Mouse (Mus musculus): Measurements from ENCODE around the gene Tmem163. TPM values are rescaled to one million over a fixed set of nuclear protein-coding genes. Genes with fewer than 3 reads are reported as not detected.

The Tmem163 gene
- polyA plus RNA-seq, 1 experiment: 0.22 TPM

DNA sequence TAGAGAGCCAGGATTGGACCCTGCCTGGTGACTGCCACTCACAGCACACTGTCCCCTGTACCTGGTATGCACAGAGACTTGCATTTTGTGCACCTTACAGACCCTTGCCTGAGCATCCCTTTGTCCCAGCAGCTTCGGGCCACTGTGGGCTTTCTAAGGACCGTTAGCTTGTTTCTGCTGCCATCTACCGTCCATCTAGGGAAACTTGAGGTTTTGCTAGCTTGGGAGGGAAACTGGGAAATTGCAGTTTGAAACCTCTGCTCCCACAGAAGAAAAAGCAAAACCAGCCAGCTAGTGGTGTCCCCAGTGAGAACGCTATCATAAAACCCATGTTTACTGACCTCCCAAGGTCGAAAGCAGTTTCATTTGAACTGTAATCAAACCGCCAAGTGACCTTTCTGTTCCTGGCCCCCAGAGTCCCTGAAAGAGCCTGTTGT lies 220.3 kb downstream of the Tmem163 start:
- H3K27ac ChIP-seq (ENCODE audit: control insufficient read depth, insufficient read depth, low read depth, low read length): peak overlapping the region; percentile 50; the same call in 1 of the 2 replicates
- H3K36me3 ChIP-seq (ENCODE audit: control insufficient read depth, insufficient read depth, low read length): peaks cover 2% of the 10 kb centered on the region; the same call in 1 of the 2 replicates
- H3K4me3 ChIP-seq (ENCODE audit: control insufficient read depth, low read depth, low read length): no peak overlapping the region
- peak; percentile 37; the same call in 1 of the 2 replicates for TF ChIP-seq CTCF (IDR thresholded peaks at IDR 0.05; ENCODE audit: control insufficient read depth, insufficient read depth, insufficient replicate concordance, low read depth, low read length)
- no peak for TF ChIP-seq POLR2A (IDR thresholded peaks at IDR 0.05; ENCODE audit: control insufficient read depth, low read depth, low read length)
- peaks cover 2% of the 10 kb centered on the region for H3K4me1 ChIP-seq (ENCODE audit: control insufficient read depth, insufficient read depth, low read length)
- H3K27me3 ChIP-seq (ENCODE audit: control insufficient read depth, insufficient read depth, low read length): no peaks in the 10 kb centered on the region

DNA sequence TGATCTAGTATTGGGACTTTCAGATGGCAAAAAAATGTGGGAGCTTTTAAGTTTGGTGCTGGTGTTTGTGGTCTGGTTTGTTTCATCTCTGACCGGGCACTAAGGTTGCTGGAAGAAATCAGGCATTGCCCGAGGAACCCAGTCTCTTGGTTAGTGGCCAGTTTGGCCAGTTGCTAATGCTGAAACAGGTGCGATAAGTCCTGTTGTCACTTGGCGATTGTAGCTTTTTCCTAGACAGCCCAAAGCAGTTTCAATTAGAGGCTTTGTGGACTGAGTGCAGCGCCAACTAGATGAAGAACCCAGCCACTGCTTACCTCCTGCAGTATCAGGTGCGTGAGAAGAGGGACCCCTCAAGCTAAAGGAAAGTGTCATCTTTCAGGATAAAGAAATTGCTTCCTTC lies 226.0 kb downstream of the Tmem163 start:
- no peaks in the 10 kb centered on the region for H3K4me1 ChIP-seq (ENCODE audit: control insufficient read depth, insufficient read depth, low read length)
- H3K36me3 ChIP-seq (ENCODE audit: control insufficient read depth, insufficient read depth, low read length): no peaks in the 10 kb centered on the region; the same call in 1 of the 2 replicates
- TF ChIP-seq POLR2A (IDR thresholded peaks at IDR 0.05; ENCODE audit: control insufficient read depth, low read depth, low read length) (no peak), CTCF (IDR thresholded peaks at IDR 0.05; ENCODE audit: control insufficient read depth, insufficient read depth, insufficient replicate concordance, low read depth, low read length) (no peak)
- H3K27ac ChIP-seq (ENCODE audit: control insufficient read depth, insufficient read depth, low read depth, low read length): no peak overlapping the region
- no peak overlapping the region for H3K4me3 ChIP-seq (ENCODE audit: control insufficient read depth, low read depth, low read length)
- no peaks in the 10 kb centered on the region for H3K27me3 ChIP-seq (ENCODE audit: control insufficient read depth, insufficient read depth, low read length)

DNA sequence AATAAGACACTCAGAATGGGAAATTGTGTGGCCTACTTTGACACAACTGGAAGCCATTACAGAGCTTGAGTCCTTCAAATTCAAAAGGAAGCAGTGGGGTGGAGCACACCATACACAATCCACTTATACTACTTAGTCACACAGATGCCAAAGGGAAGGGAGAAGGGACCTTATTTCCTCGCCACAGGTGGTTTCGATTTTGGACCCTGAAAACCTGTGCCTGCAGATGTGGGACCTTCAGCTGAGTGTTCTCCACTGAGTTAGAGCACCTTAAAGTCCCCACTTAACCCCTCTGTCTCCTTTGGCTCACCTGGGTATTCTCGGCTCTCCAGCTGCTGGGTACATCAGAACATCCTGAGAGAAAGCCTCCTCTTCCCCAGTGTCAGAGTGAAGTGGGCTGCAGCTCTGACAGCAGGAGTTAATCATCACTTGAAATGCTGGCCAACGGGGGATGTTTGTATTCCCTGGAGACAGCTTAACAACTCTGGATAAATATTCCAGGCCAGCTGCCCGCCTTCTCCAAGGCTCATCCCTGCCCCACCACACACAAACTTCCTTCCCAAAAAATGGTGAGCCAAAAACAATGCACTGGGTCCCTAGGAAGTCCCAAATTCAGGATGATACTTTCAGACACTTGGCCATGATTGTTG lies 234.4 kb downstream of the Tmem163 start:
- H3K4me1 ChIP-seq (ENCODE audit: control insufficient read depth, insufficient read depth, low read length): no peaks in the 10 kb centered on the region
- H3K36me3 ChIP-seq (ENCODE audit: control insufficient read depth, insufficient read depth, low read length): no peaks in the 10 kb centered on the region; the same call in 1 of the 2 replicates
- no peaks in the 10 kb centered on the region for H3K27me3 ChIP-seq (ENCODE audit: control insufficient read depth, insufficient read depth, low read length)
- no peak for TF ChIP-seq CTCF (IDR thresholded peaks at IDR 0.05; ENCODE audit: control insufficient read depth, insufficient read depth, insufficient replicate concordance, low read depth, low read length)
- TF ChIP-seq POLR2A (IDR thresholded peaks at IDR 0.05; ENCODE audit: control insufficient read depth, low read depth, low read length): no peak
- H3K4me3 ChIP-seq (ENCODE audit: control insufficient read depth, low read depth, low read length): no peak overlapping the region
- H3K27ac ChIP-seq (ENCODE audit: control insufficient read depth, insufficient read depth, low read depth, low read length): no peak overlapping the region

DNA sequence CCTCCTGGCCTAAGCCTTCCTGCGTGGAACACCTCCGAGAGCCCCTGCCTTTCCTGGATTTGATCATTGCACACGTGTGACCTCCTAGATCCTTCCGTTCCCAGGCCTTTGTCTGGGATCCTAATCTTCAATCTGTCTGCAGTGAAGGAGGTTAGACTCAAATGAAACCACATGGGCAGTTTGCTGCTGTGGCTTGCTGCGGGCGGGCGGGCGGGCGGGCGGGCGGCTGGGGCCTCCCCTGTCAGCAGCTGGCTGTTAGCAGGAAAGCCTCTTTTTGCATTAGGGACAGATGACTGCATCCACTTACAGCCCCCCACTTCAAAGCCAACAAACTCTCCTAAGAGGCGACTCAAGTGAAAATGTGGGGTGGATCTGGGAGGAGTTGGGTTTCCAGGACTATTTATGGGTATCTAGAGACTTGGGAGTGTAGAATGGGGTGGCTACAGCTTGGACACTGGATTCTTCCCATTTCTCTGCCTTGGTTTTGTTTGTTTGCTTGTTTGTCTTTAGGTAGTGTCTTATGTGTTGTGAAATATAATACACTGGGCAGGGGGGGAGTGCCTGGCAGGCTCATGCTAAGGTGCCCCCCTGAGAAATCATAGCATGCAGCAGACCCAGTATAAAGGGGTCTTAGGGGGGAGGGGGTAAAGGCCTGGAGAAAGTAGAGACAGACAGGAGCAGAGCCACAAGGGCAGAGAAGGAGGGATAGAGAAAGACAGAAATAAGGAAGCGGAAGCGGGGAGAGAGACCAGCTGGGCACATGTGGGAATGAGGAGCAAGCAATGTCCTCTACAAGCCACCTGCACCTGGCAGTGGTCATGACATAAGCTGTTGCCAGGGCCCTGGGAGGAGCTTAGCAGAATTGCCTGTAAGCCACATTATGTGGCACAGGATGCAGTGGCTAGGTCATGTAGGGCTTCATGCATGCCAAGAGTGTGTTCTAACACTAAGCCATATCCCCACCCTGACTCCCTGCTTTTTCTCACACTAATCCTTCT lies 236.2 kb downstream of the Tmem163 start:
- no peak overlapping the region for H3K4me3 ChIP-seq (ENCODE audit: control insufficient read depth, low read depth, low read length)
- H3K4me1 ChIP-seq (ENCODE audit: control insufficient read depth, insufficient read depth, low read length): no peaks in the 10 kb centered on the region
- H3K36me3 ChIP-seq (ENCODE audit: control insufficient read depth, insufficient read depth, low read length): no peaks in the 10 kb centered on the region; the same call in 1 of the 2 replicates
- H3K27me3 ChIP-seq (ENCODE audit: control insufficient read depth, insufficient read depth, low read length): no peaks in the 10 kb centered on the region
- TF ChIP-seq POLR2A (IDR thresholded peaks at IDR 0.05; ENCODE audit: control insufficient read depth, low read depth, low read length) (no peak), CTCF (IDR thresholded peaks at IDR 0.05; ENCODE audit: control insufficient read depth, insufficient read depth, insufficient replicate concordance, low read depth, low read length) (no peak)
- H3K27ac ChIP-seq (ENCODE audit: control insufficient read depth, insufficient read depth, low read depth, low read length): no peak overlapping the region

DNA sequence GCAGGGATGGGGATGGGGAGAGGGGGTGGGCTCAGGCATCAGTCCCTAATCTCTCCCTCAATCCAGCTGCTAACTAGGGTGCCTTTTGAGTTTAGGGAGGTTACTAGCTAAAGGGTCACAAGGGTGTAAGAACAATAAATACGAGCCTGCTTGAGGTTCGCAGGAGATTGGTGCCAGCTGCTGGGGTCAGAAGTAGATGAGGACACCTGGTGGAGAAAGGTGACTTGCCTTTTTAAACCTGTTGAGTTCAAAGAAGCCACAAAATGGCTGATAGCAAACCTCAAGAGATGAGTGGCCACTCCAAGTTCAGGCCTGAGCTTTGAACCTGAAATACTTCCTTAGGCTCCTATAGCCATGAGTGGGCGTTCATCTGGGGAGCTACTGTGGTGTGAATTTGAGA lies 237.6 kb downstream of the Tmem163 start:
- Histone ChIP-seq H3K4me1 (ENCODE audit: control insufficient read depth, insufficient read depth, low read length) (no peaks in the 10 kb centered on the region), H3K27me3 (ENCODE audit: control insufficient read depth, insufficient read depth, low read length) (no peaks in the 10 kb centered on the region), H3K36me3 (ENCODE audit: control insufficient read depth, insufficient read depth, low read length) (no peaks in the 10 kb centered on the region; the same call in 1 of the 2 replicates), H3K4me3 (ENCODE audit: control insufficient read depth, low read depth, low read length) (no peak overlapping the region), H3K27ac (ENCODE audit: control insufficient read depth, insufficient read depth, low read depth, low read length) (no peak overlapping the region)
- no peak for TF ChIP-seq CTCF (IDR thresholded peaks at IDR 0.05; ENCODE audit: control insufficient read depth, insufficient read depth, insufficient replicate concordance, low read depth, low read length)
- no peak for TF ChIP-seq POLR2A (IDR thresholded peaks at IDR 0.05; ENCODE audit: control insufficient read depth, low read depth, low read length)

DNA sequence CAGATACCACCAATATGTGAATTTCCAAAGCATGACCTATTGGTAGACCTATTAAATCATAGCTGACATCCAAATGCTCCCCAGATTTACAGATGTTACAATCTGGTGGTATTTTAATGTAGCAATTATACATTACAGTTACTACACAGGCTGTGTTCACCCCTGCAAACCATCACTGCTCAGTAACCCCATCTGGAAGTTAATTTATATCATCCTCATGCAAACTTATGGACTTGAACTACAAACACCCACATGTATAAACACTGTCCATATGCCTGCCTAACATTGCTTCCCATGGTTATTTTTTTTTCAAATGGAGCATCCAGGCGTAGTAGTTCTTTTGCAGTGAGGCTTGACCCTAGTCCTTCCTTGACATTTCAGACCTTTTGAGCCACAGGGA lies 238.3 kb downstream of the Tmem163 start:
- H3K4me1 ChIP-seq (ENCODE audit: control insufficient read depth, insufficient read depth, low read length): no peaks in the 10 kb centered on the region
- H3K27me3 ChIP-seq (ENCODE audit: control insufficient read depth, insufficient read depth, low read length): no peaks in the 10 kb centered on the region
- no peak overlapping the region for H3K27ac ChIP-seq (ENCODE audit: control insufficient read depth, insufficient read depth, low read depth, low read length)
- TF ChIP-seq CTCF (IDR thresholded peaks at IDR 0.05; ENCODE audit: control insufficient read depth, insufficient read depth, insufficient replicate concordance, low read depth, low read length) (no peak), POLR2A (IDR thresholded peaks at IDR 0.05; ENCODE audit: control insufficient read depth, low read depth, low read length) (no peak)
- H3K36me3 ChIP-seq (ENCODE audit: control insufficient read depth, insufficient read depth, low read length): no peaks in the 10 kb centered on the region; the same call in 1 of the 2 replicates
- H3K4me3 ChIP-seq (ENCODE audit: control insufficient read depth, low read depth, low read length): no peak overlapping the region

DNA sequence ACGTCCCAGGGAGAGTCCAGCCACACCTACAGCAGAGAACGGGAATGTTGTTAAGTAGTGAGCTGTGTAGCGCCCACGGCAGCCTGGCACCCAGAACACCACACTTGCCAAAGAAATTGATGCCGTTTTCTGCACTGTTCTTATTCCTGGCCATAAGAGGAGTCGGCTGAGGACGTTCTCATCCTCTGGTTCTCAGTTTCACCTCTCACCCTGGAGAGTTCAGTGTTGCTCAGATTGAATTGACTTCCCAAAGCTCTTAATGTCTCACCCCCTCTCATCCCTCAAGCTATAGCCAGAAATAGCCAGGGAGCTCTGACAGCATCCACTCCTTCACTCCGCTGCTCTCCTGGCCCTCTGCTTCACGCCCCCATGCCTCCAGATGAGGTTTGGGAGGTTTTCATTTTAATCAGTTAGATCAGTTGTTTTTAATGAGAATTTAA lies 239.9 kb downstream of the Tmem163 start:
- Histone ChIP-seq H3K4me3 (ENCODE audit: control insufficient read depth, low read depth, low read length) (no peak overlapping the region), H3K27me3 (ENCODE audit: control insufficient read depth, insufficient read depth, low read length) (no peaks in the 10 kb centered on the region), H3K4me1 (ENCODE audit: control insufficient read depth, insufficient read depth, low read length) (no peaks in the 10 kb centered on the region), H3K36me3 (ENCODE audit: control insufficient read depth, insufficient read depth, low read length) (no peaks in the 10 kb centered on the region), H3K27ac (ENCODE audit: control insufficient read depth, insufficient read depth, low read depth, low read length) (no peak overlapping the region)
- no peak for TF ChIP-seq CTCF (IDR thresholded peaks at IDR 0.05; ENCODE audit: control insufficient read depth, insufficient read depth, insufficient replicate concordance, low read depth, low read length)
- TF ChIP-seq POLR2A (IDR thresholded peaks at IDR 0.05; ENCODE audit: control insufficient read depth, low read depth, low read length): no peak
